Mouse (Mus musculus) spleen, postnatal 14 days (tissue): ENCODE results near the gene Mpdu1.

Experiments
- DNase-seq, 2 experiments: peaks; one replicate each; pipeline ENCODE4 v3.0.0; 2021 to 2022; ENCODE audit warnings: low spot score in 2 of 2

The Mpdu1 gene

GRCm38 (mm10) chr11:69692196-69692811, 29.9 kb upstream of the Mpdu1 start:
- DNase-seq: no peak

GRCm38 (mm10) chr11:69689891-69690290, 27.4 kb upstream of the Mpdu1 start:
- DNase-seq: no peak

GRCm38 (mm10) chr11:69687061-69687460, 24.6 kb upstream of the Mpdu1 start:
- no peak for DNase-seq

GRCm38 (mm10) chr11:69686377-69686776, 23.9 kb upstream of the Mpdu1 start:
- no peak for DNase-seq

- DNase-seq: no peak
Measured at GRCm38 (mm10) chr11:69685526-69686148, 23.2 kb upstream of the Mpdu1 start, which contains the start of gene Tnfsf13. Gene Tnfsf13, minus strand, starts transcription at chr11:69685784.

- no peak for DNase-seq
Measured at GRCm38 (mm10) chr11:69684936-69685335, 22.5 kb upstream of the Mpdu1 start.

GRCm38 (mm10) chr11:69684128-69684745, 21.8 kb upstream of the Mpdu1 start:
- DNase-seq: no peak

- DNase-seq: no peak
Measured at GRCm38 (mm10) chr11:69683576-69683975, 21.1 kb upstream of the Mpdu1 start.

GRCm38 (mm10) chr11:69682840-69683533, 20.5 kb upstream of the Mpdu1 start:
- peak; percentile 73 to 86 for DNase-seq

- no peak for DNase-seq
Measured at GRCm38 (mm10) chr11:69682209-69682839, 19.9 kb upstream of the Mpdu1 start.

GRCm38 (mm10) chr11:69681314-69682208, 19.1 kb upstream of the Mpdu1 start, which contains the start of gene Senp3:
Gene Senp3, minus strand, starts transcription at chr11:69682084.
- DNase-seq: peak; percentile 89 to 96

- DNase-seq: no peak
Measured at GRCm38 (mm10) chr11:69680136-69680855, 17.9 kb upstream of the Mpdu1 start.

- DNase-seq: no peak
Measured at GRCm38 (mm10) chr11:69679144-69679543, 16.7 kb upstream of the Mpdu1 start.

GRCm38 (mm10) chr11:69672211-69672706, 9.8 kb upstream of the Mpdu1 start, which contains the start of gene Eif4a1:
Gene Eif4a1, minus strand, starts transcription at chr11:69672423.
- peak; percentile 98 to 99 for DNase-seq

GRCm38 (mm10) chr11:69671726-69672124, 9.3 kb upstream of the Mpdu1 start:
- peak in 1 of 2 experiments; percentile 36 for DNase-seq

- peak; percentile 84 to 92 for DNase-seq
Measured at GRCm38 (mm10) chr11:69670786-69671725, 8.6 kb upstream of the Mpdu1 start.

GRCm38 (mm10) chr11:69666665-69667005, 4.2 kb upstream of the Mpdu1 start:
- DNase-seq: no peak

- peak in 1 of 2 experiments; percentile 45 for DNase-seq
Measured at GRCm38 (mm10) chr11:69665961-69666664, 3.7 kb upstream of the Mpdu1 start, which contains the start of gene Cd68. Gene Cd68, minus strand, starts transcription at chr11:69666153.
